ENCODE assay signal across 8 mouse cellular contexts in the genomic region with DNA sequence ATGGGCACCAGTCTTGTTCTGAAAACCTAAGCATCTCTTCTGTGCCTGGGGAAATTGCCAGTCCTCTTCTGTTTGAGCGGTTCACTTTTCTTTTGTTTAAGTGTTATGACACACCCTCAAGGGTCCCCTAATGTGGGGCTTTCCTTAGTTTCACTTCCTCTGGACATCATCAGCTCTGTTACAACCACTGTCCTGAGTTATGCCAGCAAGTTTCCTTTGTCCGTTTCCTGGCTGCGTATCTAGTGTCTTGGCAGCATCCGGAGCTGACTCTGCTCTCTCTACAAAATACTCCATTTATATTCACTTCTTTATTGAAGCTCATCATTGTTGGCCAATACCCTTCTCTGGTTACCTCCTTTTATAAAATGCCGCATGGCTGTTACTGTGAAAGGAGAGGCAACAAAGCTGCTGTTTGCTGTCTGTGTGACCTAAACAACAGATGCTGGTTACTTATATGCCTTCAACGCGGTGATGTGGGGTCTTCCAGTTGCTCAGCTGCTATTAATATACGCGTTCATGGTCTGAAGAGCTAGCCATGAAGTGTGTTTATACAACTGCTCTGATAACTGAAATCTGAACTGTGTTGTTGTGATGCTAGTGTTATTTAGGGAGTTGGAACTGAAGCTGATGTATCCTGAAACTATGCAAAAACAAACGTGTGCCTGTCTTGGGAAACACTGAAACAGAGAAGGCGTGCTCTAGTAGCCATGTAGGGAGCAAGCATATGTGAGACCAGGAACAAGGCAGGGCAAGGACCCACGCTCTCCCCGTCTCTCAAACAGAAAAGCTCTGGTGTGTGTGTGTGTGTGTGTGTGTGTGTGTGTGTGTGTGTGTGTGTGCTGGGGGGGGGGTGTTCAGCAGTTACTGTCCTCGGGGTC.
DNase-seq lines count a peak whose midpoint lies in the region; ATAC-seq lines count a peak whose summit lies in the region.

No protein-coding gene starts in this region.

- H3K9ac ChIP-seq in heart, embryonic 11.5 days (ENCODE audit: low read depth, low read length): no peak overlapping the region
- no peak overlapping the region for H3K9ac ChIP-seq in limb, embryonic 12.5 days (replicated peaks)

- H3K27ac ChIP-seq in heart, embryonic 11.5 days (ENCODE audit: low read depth, low read length): peak overlapping the region; percentile 55
- H3K27ac ChIP-seq in limb, embryonic 12.5 days: peak overlapping the region; percentile 56; the same call in 1 of the 2 replicates

- H3K27me3 ChIP-seq in heart, embryonic 11.5 days (ENCODE audit: control insufficient read depth, insufficient read depth, low read length): no peaks in the 10 kb centered on the region
- H3K27me3 ChIP-seq in limb, embryonic 12.5 days: no peaks in the 10 kb centered on the region

- intact Hi-C loops in heart, postnatal 14 days (cut with DNase I): no loop called here

- H3K36me3 ChIP-seq in heart, embryonic 11.5 days (ENCODE audit: control insufficient read depth, insufficient read depth, low read length): no peaks in the 10 kb centered on the region
- H3K36me3 ChIP-seq in limb, embryonic 12.5 days: peaks cover 24% of the 10 kb centered on the region

- peaks cover 11% of the 10 kb centered on the region for H3K4me1 ChIP-seq in heart, embryonic 11.5 days (ENCODE audit: control insufficient read depth, insufficient read depth, low read length)
- peaks cover 31% of the 10 kb centered on the region for H3K4me1 ChIP-seq in limb, embryonic 12.5 days (replicated peaks)

- no peak overlapping the region for H3K4me3 ChIP-seq in heart, embryonic 11.5 days (ENCODE audit: low read depth, low read length)
- H3K4me3 ChIP-seq in limb, embryonic 12.5 days (replicated peaks): no peak overlapping the region

- WGBS in heart, embryonic 11.5 days (ENCODE audit: insufficient replicate concordance): 67% methylated on average over 13 of the region's 14 CpGs
- WGBS in limb, embryonic 12.5 days: 77% methylated on average over 13 of the region's 14 CpGs

- 0 out of 2 replicates have a peak, but pooled peaks have one; percentile 46 for ATAC-seq in heart, embryonic 11.5 days (replicated peaks; ENCODE audit: insufficient number of reproducible peaks, low FRiP score, low TSS enrichment)
- ATAC-seq in limb, embryonic 12.5 days (ENCODE audit: insufficient number of reproducible peaks, insufficient read depth, low FRiP score, low TSS enrichment, low read depth): no peak
- ATAC-seq in monocyte, adult 5-6 weeks (replicated peaks; ENCODE audit: insufficient number of reproducible peaks, low FRiP score, low TSS enrichment, poor library complexity, severe bottlenecking): peak; percentile 74

- H3K4me2 ChIP-seq in heart, embryonic 11.5 days: no peak overlapping the region
- no peak overlapping the region for H3K4me2 ChIP-seq in limb, embryonic 12.5 days

- H3K9me3 ChIP-seq in heart, embryonic 11.5 days (replicated peaks; ENCODE audit: control insufficient read depth, low read length): no peaks in the 10 kb centered on the region
- H3K9me3 ChIP-seq in limb, embryonic 12.5 days: no peaks in the 10 kb centered on the region

- peak; percentile 13 to 46 for DNase-seq in heart, adult 9 months (ENCODE audit: low spot score in 2 of 2)
- DNase-seq in heart, postnatal 14 days: no peak
- no peak for DNase-seq in thymus, postnatal 10 days (ENCODE audit: low spot score in 2 of 2)
- no peak for DNase-seq in embryo, embryonic 9.5 days (ENCODE audit: extremely low spot score)
- no peak for DNase-seq in thymus, postnatal 25 days

Comparison
In these comparisons a context has a peak if more than half of its experiments do, and no peak if none do; other contexts are left out.
1. DNase-seq: peak in heart, adult 9 months (2 of 2); none in heart, postnatal 14 days (0 of 2), thymus, postnatal 10 days (0 of 2), embryo, embryonic 9.5 days (single experiment) and thymus, postnatal 25 days (single experiment).